Mouse (Mus musculus) right cerebral cortex, postnatal 36 days (tissue): ENCODE measurements around the gene Cracr2b.
A peak's percentile ranks its signal among the peaks of the same experiment; 100 is the strongest.

Experiments
- DNase-seq, 2 experiments: peaks; one replicate each; pipeline ENCODE4 v3.0.0; 2022; ENCODE audit warnings: low spot score in 2 of 2, mixed read lengths in 1 of 2

Gene Cracr2b

GRCm38 (mm10) chr7:141469901-141470636, 9.2 kb downstream of the Cracr2b start:
- DNase-seq, result no peak

- no peak for DNase-seq
Measured at GRCm38 (mm10) chr7:141470637-141470944, 9.7 kb downstream of the Cracr2b start.

DNA sequence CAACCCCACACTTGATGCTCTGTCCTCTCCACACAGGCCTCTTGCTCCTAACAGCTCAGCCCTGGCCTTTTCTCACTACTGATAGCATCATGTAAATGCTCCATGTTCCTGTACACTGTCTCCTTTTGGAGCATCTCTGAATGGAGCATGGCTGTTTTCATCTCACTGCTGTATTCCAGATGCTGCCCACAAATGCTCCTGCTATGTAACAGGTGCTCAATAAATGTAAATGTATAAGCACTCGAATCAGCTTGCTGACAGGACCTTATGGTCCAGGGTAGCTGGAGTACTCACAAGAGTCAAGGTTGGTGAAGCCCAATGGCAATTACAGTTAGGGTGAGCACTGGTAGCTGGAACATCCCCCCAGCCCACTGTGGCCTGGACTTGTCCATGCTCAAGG, 10.3 kb downstream of the Cracr2b start:
- DNase-seq, result no peak

DNA sequence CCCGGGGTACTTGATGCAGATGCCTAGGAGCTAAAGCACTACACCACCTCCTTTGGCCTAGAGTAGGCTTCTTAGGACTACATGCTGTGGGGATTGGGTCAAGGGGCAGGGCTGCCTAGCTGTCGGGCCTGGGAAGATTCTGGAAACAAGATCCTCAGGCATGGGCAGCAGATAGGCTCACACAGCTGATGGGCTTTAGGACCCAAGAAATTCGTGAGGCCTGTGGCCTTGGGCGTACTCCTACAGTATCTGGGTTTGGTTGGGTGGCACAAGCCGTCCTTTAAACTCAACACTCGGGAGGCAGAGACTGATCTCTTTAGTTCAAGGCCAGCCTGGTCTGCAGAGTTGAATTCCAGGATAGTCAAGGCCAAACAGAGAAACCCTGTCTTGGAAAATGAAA, 11.3 kb downstream of the Cracr2b start:
- DNase-seq, result no peak

DNA sequence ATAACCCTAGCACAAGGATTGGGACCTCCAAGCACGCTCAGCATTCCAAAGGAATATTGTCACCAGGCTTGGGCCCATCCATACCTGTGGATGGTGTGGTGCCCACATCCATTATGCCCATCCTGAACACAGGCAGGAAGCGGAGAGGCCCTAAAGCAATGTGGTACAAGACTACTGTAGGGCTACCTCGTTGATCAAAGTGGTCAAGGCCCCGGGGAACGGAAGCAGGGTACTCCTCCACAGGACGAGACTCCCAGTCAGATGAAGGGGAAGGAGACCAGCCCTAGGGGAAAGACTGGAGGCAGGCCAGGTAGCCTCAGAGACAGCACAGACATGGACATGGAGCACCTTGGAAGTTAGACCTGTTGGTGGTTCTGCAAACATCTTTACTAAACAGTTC, 11.9 kb downstream of the Cracr2b start:
- DNase-seq, result no peak

GRCm38 (mm10) chr7:141474160-141474559, 13.3 kb downstream of the Cracr2b start:
- DNase-seq, result no peak

DNA sequence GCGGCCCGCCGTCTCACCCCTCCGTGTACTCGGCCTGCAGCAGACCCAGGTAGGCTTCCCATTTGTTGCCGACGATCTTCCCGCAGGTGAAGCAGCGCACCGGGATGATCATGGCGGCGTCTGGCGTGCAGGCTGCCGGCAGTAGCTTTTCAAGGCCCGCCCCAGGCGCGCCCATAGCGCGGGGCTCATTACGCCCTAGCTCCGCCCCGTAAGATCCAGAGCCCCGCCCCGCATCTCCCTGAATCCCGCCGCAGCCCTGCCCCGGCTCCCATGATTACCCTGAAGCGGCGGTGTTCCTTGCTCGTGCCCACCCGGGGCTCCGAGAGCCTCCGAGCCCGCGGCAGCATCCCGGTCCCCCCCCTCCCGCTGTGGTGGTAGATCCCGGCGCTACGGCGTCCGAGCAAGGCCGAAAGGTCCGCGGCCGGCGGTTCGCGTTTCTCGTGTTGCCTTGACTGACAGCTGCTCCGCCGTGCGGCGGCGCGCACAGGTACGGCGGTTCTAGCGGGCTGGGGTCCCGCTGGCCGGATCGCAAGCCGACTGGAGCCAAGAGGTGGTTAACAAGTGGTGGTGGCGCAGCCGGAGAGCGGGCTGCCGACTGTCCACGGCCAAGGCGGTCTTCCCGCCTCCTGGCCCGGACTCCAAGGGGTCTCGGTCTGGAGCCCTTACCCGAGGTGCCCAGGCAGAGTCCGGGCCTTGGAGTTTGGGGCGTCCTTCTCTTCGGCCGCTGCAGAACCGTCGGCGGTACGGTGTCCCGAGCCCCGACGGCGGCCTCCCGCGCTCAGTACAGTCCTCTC, 14.3 kb downstream of the Cracr2b start, which contains the start of the genes Polr2l and Tspan4:
Gene Polr2l, minus strand, starts transcription at position 122 of the 794 bp plus-strand sequence.
Gene Tspan4, plus strand, starts transcription at position 230 of the 794 bp plus-strand sequence.
- DNase-seq, result peak; percentile 66 to 71

- DNase-seq, result no peak
Measured at GRCm38 (mm10) chr7:141475805-141476158, 14.9 kb downstream of the Cracr2b start.

GRCm38 (mm10) chr7:141476226-141476980, 15.5 kb downstream of the Cracr2b start:
- no peak for DNase-seq

DNA sequence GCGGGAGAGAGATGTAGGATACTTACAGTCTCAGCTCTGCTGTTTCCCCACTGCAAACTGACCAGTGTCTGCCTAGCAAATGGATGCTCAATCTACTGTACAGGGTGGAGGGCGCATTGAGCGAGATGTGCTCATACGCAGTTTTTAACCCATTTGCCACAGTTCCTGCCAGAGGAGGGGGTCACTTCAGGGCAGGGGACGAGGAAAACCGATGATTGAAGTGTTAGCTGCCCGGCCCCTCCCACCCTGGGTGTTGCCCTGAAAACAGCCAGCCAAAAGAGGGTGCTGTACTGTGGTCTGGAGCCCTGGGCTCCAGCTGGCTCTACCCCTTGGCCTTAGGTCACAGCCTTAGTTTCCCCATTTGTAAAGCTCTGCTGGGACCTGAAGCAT, 16.1 kb downstream of the Cracr2b start:
- DNase-seq, result no peak

DNA sequence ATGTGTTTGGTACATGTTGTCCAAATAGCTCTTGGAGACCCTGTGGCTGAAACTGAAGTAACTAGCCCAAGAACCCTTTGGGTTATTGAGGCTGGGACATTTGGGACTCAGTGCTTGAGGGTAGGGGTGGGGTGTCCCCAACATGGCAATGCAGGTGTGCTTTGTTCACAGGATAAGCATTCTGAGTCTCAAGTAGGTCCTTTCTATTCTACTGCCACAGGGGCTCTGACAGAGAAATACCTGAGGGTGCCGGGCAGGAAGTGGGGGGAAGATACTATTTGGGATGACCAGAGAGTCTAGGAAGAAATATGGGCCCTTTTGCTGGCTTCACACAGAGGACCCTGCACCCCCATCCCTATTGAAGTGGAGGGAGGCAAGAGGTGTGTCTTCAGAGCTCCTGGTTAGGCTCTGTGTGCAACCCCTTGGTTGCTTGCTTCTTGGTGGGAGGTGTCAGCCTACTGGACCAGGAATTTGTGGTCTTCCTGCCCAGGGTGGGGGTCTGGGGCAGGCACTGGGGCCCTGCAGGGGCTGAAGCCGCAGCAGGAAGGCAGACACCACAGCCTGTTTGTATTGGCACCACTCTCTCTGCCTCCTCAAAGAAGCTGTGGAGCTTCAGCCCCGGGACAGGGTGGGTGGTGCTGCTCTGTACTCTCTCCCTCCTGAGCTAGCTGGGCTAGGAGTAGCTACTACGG, 16.8 kb downstream of the Cracr2b start:
- DNase-seq, result no peak

- DNase-seq, result no peak
Measured at GRCm38 (mm10) chr7:141478270-141478748, 17.4 kb downstream of the Cracr2b start.

DNA sequence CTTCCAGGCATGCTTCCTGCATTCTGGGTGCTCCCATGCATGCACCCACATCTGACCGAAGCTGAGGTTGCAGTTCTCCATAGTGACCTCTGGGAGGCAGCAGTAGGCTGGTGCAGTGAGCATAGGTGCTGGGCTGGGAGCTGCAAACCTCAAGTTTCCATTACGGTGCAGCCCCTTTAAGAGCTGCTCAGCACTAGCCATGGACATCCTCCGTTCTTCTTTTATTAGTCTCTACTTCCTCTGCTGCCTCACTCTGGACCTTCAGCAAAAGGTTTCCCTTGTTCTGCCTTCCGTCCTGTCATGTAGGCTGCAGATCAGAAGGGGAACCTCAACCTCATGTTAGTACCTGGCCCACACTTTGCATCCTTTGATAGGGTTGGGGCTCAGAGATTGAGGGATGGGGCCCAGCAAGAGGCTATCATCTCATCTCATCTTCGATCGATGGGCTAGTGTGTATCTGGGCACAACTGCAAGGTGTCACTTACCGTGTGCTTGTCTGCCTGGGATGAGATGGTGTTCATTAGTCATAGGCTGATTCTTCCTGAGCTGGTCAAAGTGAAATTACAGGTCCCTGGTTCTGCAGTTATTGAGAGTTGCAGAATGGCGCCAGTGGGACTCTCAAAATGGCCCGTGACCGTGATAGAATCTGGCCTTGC, 20.1 kb downstream of the Cracr2b start:
- DNase-seq, result no peak

DNA sequence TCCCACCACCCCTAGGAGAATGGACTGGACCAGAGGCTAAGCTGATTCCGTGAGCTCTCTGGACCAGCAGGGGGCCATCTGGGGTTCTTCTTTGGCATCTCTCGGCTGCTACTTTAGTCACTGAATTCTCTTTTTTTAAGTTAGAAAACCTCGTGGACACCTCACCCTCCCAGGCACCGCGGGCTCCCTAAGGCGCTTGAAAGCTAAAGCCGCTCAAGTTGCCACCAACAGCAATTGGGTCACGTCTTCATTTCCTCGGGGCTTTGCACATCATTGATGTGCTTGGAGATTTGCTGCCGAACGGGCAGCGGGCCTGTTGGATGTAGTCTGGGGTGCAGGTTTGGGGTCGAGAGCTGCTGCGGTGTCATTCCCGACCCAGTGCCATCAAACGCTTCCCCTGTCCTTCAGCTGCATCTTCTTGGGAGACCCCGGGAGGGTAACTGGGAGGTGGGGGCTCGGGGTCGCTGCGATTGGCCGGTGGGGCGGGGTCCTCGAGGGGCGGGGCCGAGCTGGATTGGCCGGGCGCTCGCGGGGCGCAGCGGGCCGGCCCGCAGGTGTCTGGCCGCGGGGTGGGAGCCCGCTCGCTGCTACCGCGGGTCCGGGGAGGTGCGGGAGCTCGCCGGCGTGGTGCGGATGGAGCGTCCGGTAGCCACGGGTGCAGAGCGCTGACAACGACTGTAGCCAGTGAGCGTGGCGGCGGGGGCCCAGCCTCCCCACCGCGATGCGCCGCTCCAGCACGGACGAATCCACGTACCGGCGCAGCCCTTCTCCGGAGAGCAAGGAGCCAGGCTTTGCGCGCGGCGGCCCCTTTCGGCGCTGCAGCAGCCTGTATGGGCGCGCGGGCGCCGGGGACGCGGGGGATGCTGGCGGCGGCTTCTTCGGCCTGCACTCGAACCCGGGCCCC, 20.9 kb downstream of the Cracr2b start:
- DNase-seq, result no peak

GRCm38 (mm10) chr7:141482531-141483024, 21.7 kb downstream of the Cracr2b start:
- DNase-seq, result no peak

- no peak for DNase-seq
Measured at GRCm38 (mm10) chr7:141483114-141483653, 22.3 kb downstream of the Cracr2b start.

DNA sequence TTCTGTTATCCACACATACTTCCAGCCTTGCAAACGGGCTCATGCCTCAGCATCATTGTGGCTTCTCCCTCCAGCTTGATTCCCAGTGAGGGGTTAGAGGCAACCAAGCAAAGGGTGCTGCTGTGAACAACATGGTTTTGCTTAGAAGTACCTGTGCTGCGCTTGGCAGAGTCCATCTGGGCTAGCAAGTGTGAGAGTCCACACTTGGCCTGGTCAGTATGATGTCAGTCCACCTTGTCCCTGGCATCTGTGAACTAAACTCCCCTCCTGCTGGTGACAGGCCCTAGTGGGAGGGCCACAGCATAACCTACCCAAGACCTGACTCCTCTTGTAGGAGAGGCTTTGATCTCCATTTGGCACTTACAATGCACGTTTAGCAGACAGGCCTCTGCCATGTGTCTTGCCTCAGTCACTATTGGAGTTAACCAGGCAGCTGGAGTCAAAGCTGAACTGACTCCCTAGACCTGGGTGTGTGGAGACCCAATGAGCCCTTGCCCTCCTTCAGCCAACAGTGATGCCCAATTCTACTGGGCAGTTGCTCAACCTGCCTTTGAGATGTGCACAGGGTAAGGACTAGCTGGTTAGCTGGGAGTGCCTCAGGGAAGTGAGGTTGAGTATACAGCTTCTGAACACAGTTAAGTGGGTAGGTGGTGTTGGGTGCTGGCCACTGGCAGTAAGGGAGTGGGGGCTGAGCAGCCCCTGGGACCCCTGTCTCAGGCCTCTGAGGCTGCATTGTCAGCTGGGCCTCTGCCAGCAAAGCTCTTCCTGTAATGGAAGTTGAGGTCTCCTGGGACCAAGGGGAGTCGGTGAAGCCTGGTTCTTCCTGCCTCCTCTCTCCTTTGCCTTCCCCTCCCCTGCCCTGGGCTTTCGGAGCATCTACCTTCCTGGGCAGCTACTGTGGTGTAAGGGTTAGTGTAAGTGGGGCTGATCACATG, 23.6 kb downstream of the Cracr2b start:
- no peak for DNase-seq

DNA sequence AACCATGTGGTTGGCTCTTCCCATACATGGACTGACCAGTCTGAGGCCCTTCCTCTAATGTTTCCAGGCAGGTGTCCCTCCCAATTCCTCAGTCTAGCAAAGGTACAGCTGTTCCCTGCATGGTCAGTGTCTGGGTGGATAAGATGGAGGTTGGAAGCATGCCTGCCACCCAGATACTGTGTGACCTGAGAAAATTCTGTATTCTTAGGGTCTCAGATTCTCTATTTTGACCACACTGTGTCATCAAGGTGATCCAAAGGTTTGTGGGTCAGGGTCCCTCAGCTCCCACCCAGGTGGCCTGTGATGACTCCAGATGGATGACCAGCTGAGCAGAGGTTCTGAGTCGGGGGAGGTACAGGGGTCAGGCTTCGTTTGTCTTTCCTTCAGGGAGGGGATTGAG, 24.3 kb downstream of the Cracr2b start:
- DNase-seq, result no peak

GRCm38 (mm10) chr7:141485606-141486005, 24.7 kb downstream of the Cracr2b start:
- no peak for DNase-seq
